Mouse (Mus musculus) embryonic fibroblast, embryonic 13.5 days (primary cell): ENCODE measurements around the gene Bcat1.

ENCODE experiments used
- CTCF ChIP-seq: IDR thresholded peaks from 2 replicates; pipeline ENCODE4 v1.5.1; 2011; ENCODE audit warnings: mild to moderate bottlenecking, control low read depth, low read length, moderate library complexity, borderline replicate concordance; ENCODE audit not compliant: insufficient read depth
- POLR2A ChIP-seq: IDR thresholded peaks from 2 replicates; pipeline ENCODE4 v1.6.1; 2011; ENCODE audit warnings: low read depth, mild to moderate bottlenecking, control low read depth, low read length, moderate library complexity

- TF ChIP-seq POLR2A = no peak
- no peak for TF ChIP-seq CTCF
Observed at GRCm38 (mm10) chr6:145069921-145070320, 6.1 kb downstream of the Bcat1 start.
